Mouse (Mus musculus): ENCODE results near the gene Supt4a.

Gene Supt4a

GRCm38 (mm10) chr11:87749192-87750042, 12.1 kb downstream of the Supt4a start:
- in situ Hi-C loops (cut with MboI, MseI) = loop anchor here (10.0 to 25.0 kb wide), 3 partner anchors 1075 to 1165 kb away; no protein-coding TSS in a partner anchor

GRCm38 (mm10) chr11:87750043-87750421, 12.7 kb downstream of the Supt4a start:
- in situ Hi-C loops (cut with MboI, MseI) = loop anchor here in 1 of 2 experiments (10.0 kb wide), 1 partner anchor 1165 kb away; no protein-coding TSS in a partner anchor

- in situ Hi-C loops (cut with MboI, MseI) = loop anchor here in 1 of 2 experiments (10.0 kb wide), 1 partner anchor 1166 kb away; no protein-coding TSS in a partner anchor
These were observed 13.2 kb downstream of the Supt4a start for GRCm38 (mm10) chr11:87750521-87750920.

GRCm38 (mm10) chr11:87751031-87751430, 13.7 kb downstream of the Supt4a start:
- in situ Hi-C loops (cut with MboI, MseI) = loop anchor here in 1 of 2 experiments (10.0 kb wide), 1 partner anchor 1166 kb away; no protein-coding TSS in a partner anchor

- in situ Hi-C loops (cut with MboI, MseI) = loop anchor here in 1 of 2 experiments (10.0 kb wide), 1 partner anchor 1167 kb away; no protein-coding TSS in a partner anchor
These were observed 14.2 kb downstream of the Supt4a start for GRCm38 (mm10) chr11:87751491-87751966.

- in situ Hi-C loops (cut with MboI, MseI) = loop anchor here in 1 of 2 experiments (10.0 kb wide), 1 partner anchor 1168 kb away; no protein-coding TSS in a partner anchor
These were observed 15.0 kb downstream of the Supt4a start for GRCm38 (mm10) chr11:87752307-87752706.

GRCm38 (mm10) chr11:87753255-87753654, 15.9 kb downstream of the Supt4a start:
- in situ Hi-C loops (cut with MboI, MseI) = loop anchor here in 1 of 2 experiments (10.0 kb wide), 1 partner anchor 1168 kb away; no protein-coding TSS in a partner anchor

GRCm38 (mm10) chr11:87753891-87754501, 16.6 kb downstream of the Supt4a start:
- in situ Hi-C loops (cut with MboI, MseI) = loop anchor here in 1 of 2 experiments (10.0 kb wide), 1 partner anchor 1169 kb away; no protein-coding TSS in a partner anchor

GRCm38 (mm10) chr11:87754603-87755002, 17.3 kb downstream of the Supt4a start:
- in situ Hi-C loops (cut with MboI, MseI) = loop anchor here in 1 of 2 experiments (10.0 kb wide), 1 partner anchor 1170 kb away; no protein-coding TSS in a partner anchor

- in situ Hi-C loops (cut with MboI, MseI) = loop anchor here in 1 of 2 experiments (10.0 kb wide), 1 partner anchor 1171 kb away; no protein-coding TSS in a partner anchor
These were observed 18.1 kb downstream of the Supt4a start for GRCm38 (mm10) chr11:87755360-87756017.

GRCm38 (mm10) chr11:87756251-87756820, 19.0 kb downstream of the Supt4a start:
- in situ Hi-C loops (cut with MboI, MseI) = loop anchor here in 1 of 2 experiments (10.0 kb wide), 1 partner anchor 1172 kb away; no protein-coding TSS in a partner anchor

- in situ Hi-C loops (cut with MboI, MseI) = loop anchor here in 1 of 2 experiments (10.0 kb wide), 1 partner anchor 1172 kb away; no protein-coding TSS in a partner anchor
These were observed 19.9 kb downstream of the Supt4a start for GRCm38 (mm10) chr11:87757001-87757954.

- in situ Hi-C loops (cut with MboI, MseI) = loop anchor here in 1 of 2 experiments (10.0 kb wide), 1 partner anchor 1174 kb away; no protein-coding TSS in a partner anchor
These were observed 21.0 kb downstream of the Supt4a start for GRCm38 (mm10) chr11:87758161-87758911.

- in situ Hi-C loops (cut with MboI, MseI) = loop anchor here in 1 of 2 experiments (10.0 kb wide), 1 partner anchor 1174 kb away; no protein-coding TSS in a partner anchor
These were observed 21.7 kb downstream of the Supt4a start for GRCm38 (mm10) chr11:87758957-87759608.

GRCm38 (mm10) chr11:87759609-87760005, 22.3 kb downstream of the Supt4a start:
- in situ Hi-C loops (cut with MboI, MseI) = loop anchor here in 1 of 2 experiments (5.0 to 10.0 kb wide), 2 partner anchors 292 to 1175 kb away; no protein-coding TSS in a partner anchor

- in situ Hi-C loops (cut with MboI, MseI) = loop anchor here in 1 of 2 experiments (5.0 kb wide), 1 partner anchor 293 kb away; no protein-coding TSS in a partner anchor
These were observed 23.1 kb downstream of the Supt4a start, which contains the start of gene Tspoap1 for GRCm38 (mm10) chr11:87760301-87761081. Gene Tspoap1, plus strand, starts transcription at chr11:87760541.

Measured in T-helper 17 cell (primary cell).